Mouse (Mus musculus): Measurements from ENCODE around the gene Gm13691. TPM values are rescaled to one million over a fixed set of nuclear protein-coding genes. Genes with fewer than 3 reads are reported as not detected.

Gm13691 gene
- polyA plus RNA-seq, 1 experiment from 2014 or later, result not detected

Other genes starting within 250 kb of the Gm13691 start
- gene Fam171b, start 177.9 kb upstream of the Gm13691 start, polyA plus RNA-seq (2015; fragmentation: Nextera tagmentation; extraction: Ambion mirVana), result 0.28 and 0.33 TPM in 2 replicates
- gene Zswim2, start 49.3 kb upstream of the Gm13691 start, polyA plus RNA-seq (2015; fragmentation: Nextera tagmentation; extraction: Ambion mirVana), result not detected in 2 replicates
- not detected in 2 replicates for gene Gm13698, start 34.9 kb upstream of the Gm13691 start, polyA plus RNA-seq (2015; fragmentation: Nextera tagmentation; extraction: Ambion mirVana)
- not detected in 2 replicates for gene Gm13693, start 29.1 kb upstream of the Gm13691 start, polyA plus RNA-seq (2015; fragmentation: Nextera tagmentation; extraction: Ambion mirVana)
- gene Gm13695, start 23.2 kb upstream of the Gm13691 start, polyA plus RNA-seq (2015; fragmentation: Nextera tagmentation; extraction: Ambion mirVana), result not detected in 2 replicates
- gene Gm13696, start 17.4 kb upstream of the Gm13691 start, polyA plus RNA-seq (2015; fragmentation: Nextera tagmentation; extraction: Ambion mirVana), result not detected in 2 replicates
- gene Gm13694, start 11.6 kb upstream of the Gm13691 start, polyA plus RNA-seq (2015; fragmentation: Nextera tagmentation; extraction: Ambion mirVana), result not detected in 2 replicates
- gene Gm13697, start 5.8 kb upstream of the Gm13691 start, polyA plus RNA-seq (2015; fragmentation: Nextera tagmentation; extraction: Ambion mirVana), result not detected in 2 replicates

Measured in liver, embryonic 16.5 days (tissue).